Mouse (Mus musculus) left cerebral cortex, adult 11 months (tissue): Measurements from ENCODE around the gene Gm21876.
"Not testable (repeated sequence)": the region's sequence is repeated elsewhere in the genome, so short reads cannot be mapped to it uniquely, and the experiment has no call there.

Source experiments
- DNase-seq: peaks from one replicate; pipeline ENCODE4 v3.0.0; 2022; ENCODE audit warnings: low spot score

Gm21876 gene

DNA sequence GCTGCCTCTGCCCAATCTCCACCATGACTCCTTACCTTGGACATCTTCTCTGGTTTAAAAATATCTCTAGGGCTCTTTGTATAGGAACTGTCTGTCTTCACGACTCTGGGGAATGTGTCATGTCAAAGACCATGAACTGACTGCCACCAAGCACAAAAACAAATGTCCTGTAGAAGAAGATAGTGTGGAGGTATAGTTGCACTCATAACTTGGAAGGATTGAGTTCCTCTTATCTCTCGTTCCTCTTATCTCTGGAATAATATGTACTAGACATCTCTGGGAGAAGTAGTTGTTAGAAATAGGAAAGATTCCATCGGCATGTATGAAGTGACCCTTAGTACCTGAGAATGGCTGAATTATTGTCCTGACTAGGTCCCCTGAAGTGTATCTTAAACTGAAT, at the start of gene Gm21876:
Gm21876 (minus strand) TSS at position 101 of the 400 bp plus-strand sequence.
- DNase-seq = no peak

GRCm38 (mm10) chrX:21220422-21220821, 45.0 kb upstream of the Gm21876 start:
- no peak for DNase-seq

DNA sequence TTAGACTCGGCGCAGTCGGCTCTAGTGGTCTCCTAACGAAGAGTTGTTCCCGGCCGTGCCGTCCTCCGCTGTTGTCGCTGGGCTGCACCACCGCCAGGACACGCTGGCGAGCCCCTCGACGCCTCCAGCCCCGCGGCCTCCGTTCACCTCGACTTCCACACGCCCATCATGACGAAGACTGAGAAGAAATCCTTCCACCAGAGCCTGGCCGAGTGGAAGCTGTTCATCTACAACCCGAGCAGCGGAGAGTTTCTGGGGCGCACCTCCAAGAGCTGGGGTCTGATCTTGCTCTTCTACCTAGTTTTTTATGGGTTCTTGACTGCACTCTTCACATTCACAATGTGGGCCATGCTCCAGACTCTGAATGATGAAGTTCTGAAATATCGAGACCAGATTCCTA, 28.8 kb downstream of the Gm21876 start:
- not testable (repeated sequence) for DNase-seq
